Mouse (Mus musculus): Measurements from ENCODE around the gene Padi3. TPM values are rescaled to one million over a fixed set of nuclear protein-coding genes. Genes with fewer than 3 reads are reported as not detected.

The Padi3 gene
- polyA plus RNA-seq (2012; rRNA removed): 0.09 and 0.11 TPM in 2 replicates

DNA sequence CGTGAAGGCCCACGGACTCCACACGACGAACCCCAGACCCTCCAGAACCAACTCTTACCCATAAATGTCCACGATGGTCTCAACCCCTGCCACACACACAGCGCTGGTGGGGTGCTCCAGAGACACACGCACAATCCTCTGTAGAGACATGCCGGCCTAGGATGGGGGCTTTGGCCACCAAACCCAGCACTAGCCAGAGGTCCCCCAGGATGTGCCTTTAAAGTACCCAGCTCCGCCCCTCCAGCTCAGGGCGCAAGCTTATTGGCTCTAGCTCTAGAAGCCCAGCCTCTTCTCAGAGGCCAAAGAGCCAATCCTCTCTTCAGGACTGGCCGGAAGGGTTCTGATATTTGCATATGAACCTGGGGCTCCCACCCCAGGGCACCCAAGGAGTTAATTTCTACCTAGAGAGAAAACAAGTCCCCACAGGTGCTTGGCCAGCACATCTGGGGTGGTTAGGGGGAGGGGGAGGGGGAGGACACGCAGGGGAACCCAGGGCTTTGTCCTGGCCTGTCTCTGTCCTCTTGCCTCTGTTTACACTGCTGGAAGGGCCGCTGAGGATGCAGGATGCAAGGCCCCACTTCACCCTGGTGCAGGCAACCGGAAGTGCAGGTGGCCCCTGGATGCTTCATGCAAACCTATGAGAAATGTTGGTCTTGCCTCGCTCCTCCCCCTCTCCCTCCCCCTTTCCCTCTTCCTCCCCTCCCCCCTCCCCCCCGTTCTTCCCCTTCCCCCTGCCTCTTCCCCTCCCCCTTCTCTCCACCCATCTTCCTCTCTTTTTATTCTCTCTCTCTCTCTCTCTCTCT, at the start of gene Padi3:
TSS of gene Padi3 (minus strand) at position 191 of the 803 bp plus-strand sequence.

DNA sequence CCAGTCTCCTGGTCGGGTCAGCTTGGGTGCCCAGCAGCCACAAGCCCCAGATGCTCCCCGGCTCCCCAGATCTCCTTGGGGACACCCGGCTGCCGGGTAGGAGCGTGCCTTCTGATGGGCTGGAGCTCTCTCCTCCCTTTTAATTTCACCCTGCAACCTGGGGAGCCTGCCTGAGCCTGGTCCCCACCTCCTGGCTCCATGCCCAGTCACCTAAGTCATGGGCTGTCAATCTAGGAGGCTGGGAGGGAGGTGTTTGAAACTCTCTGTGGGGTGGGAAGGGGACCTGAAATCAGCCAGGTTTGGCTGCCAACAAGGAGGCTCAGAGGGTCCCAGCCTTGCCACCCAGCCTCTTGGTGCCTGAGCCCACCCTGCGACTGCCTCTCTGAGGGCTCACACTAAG, 35.2 kb upstream of the Padi3 start, which contains the start of gene Padi1:
TSS of gene Padi1 (minus strand) at position 113 of the 400 bp plus-strand sequence.

DNA sequence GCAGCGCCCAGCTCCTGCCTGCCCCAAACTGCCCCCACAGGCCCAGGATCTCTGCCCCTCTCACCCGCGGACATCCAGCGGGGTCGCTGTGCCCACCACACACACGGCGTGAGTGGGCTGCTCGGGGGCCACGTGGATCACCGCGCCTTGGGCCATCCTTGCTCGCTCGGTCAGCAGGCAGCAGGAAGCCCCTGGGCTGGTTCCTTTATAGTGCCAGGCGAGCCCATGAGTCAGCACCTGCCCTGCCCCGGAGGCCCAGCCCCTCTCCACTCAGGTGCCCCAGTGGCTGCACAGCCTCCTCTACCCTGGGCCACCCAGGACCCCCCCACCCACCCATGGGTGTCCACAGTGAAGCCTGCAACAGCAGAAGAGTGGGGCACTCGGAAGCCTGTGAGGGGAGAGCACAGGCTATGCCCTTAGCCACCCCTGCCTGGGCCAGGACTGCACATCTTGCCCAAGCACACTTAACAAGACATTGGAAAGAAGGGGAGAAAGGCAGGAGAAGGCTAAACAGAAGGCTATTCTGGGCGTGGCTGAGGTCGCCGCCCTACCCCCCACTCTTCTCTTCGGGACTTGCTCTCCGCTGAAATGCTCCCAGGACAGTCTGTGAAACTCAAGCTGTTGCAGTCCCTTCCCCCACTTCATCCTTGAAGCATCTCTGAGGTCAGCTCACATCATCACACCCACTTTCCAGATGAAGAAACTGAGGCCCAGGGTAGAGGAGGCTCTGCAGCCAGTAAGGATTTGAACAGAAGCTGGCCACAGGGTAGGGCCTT, 36.2 kb downstream of the Padi3 start, which contains the start of gene Padi4:
TSS of gene Padi4 (minus strand) at position 212 of the 776 bp plus-strand sequence.

DNA sequence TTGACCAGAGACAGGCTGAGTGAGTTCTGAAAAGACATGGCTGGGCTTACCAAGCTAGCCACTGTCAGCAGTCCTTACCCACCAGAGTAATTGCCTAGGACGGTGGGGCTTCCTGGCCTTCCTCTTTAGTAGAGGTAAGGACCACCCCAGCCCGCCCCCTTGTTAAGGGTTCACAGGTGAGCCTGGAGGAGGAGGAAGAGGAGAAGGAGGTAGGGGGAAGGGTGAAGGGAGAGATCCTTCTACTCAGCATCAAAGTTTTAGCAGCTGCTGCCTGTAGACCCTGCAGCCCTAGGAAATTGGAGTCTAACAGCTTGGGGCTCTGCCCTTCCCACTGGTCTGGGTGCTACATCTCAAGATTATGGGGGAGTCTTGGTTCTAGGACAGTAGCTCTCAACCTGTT, 67.9 kb downstream of the Padi3 start, which contains the start of gene Padi6:
TSS of gene Padi6 (minus strand) at position 101 of the 400 bp plus-strand sequence.

Other genes starting within 250 kb of the Padi3 start
- gene Arhgef10l, start 144.6 kb downstream of the Padi3 start, polyA plus RNA-seq (2012; rRNA removed): 7.3 and 8.3 TPM in 2 replicates
- 23.0 and 26.5 TPM in 2 replicates for gene Rcc2, start 110.1 kb downstream of the Padi3 start, polyA plus RNA-seq (2012; rRNA removed)
- not detected in 2 replicates for gene Padi6, start 68.0 kb downstream of the Padi3 start, polyA plus RNA-seq (2012; rRNA removed)
- 7.8 and 9.7 TPM in 2 replicates for gene Padi4, start 36.4 kb downstream of the Padi3 start, polyA plus RNA-seq (2012; rRNA removed)
- gene Padi1, start 35.1 kb upstream of the Padi3 start, polyA plus RNA-seq (2012; rRNA removed): 0.01 and 0.04 TPM in 2 replicates
- gene Padi2, start 95.7 kb upstream of the Padi3 start, polyA plus RNA-seq (2012; rRNA removed): 0.66 TPM in 2 replicates
- gene Sdhb, start 150.6 kb upstream of the Padi3 start, polyA plus RNA-seq (2012; rRNA removed): 121 and 122 TPM in 2 replicates
- 19.2 and 21.4 TPM in 2 replicates for gene Atp13a2, start 176.2 kb upstream of the Padi3 start, polyA plus RNA-seq (2012; rRNA removed)
- gene Mfap2, start 199.8 kb upstream of the Padi3 start, polyA plus RNA-seq (2012; rRNA removed): 9.4 and 10.2 TPM in 2 replicates
- gene Crocc, start 249.9 kb upstream of the Padi3 start, polyA plus RNA-seq (2012; rRNA removed): 1.5 and 1.8 TPM in 2 replicates

All from liver, embryonic 18 days (tissue).